ENCODE assay signal across 25 mouse cellular contexts in genomic region chr16:49958900-49959436, GRCm38 (mm10).
A peak's percentile ranks its signal among the peaks of the same experiment; 100 is the strongest.
DNase-seq lines count a peak whose midpoint lies in the region; ATAC-seq lines count a peak whose summit lies in the region.
"Had no signal": no experiment of that assay in that cellular context is flagged by ENCODE, and none has a peak within 500 bp of the region (broad histone marks: within the 10 kb centered on the region; RNA-seq: fewer than 3 reads in every experiment).

No protein-coding gene starts in this region.

- no peaks in the 10 kb centered on the region for H3K4me1 ChIP-seq in heart, embryonic 11.5 days (ENCODE audit: control insufficient read depth, insufficient read depth, low read length)
- 0 out of 2 replicates have a peak, but pooled peaks cover 3% of the 10 kb centered on the region for H3K4me1 ChIP-seq in hindbrain, embryonic 13.5 days (replicated peaks)
- H3K4me1 ChIP-seq: embryonic facial prominence, embryonic 12.5 days; embryonic facial prominence, embryonic 15.5 days; forebrain, embryonic 12.5 days; forebrain, embryonic 15.5 days; hindbrain, embryonic 12.5 days had no signal

- peak; percentile 38 for DNase-seq in A20 (ENCODE audit: low read depth, low spot score)
- no peak for DNase-seq in adrenal gland, adult 18-20 months (ENCODE audit: low spot score in 2 of 2)
- DNase-seq: adrenal gland, adult 2 months; adrenal gland, postnatal 14 days; B cell, adult 2 months; cerebellum, adult 11 months; cerebellum, adult 2 months; cerebellum, adult 9-11 months; cerebellum, postnatal 25 days; gastrocnemius, postnatal 25 days; heart, adult 18-20 months; heart, postnatal 14 days; kidney, adult 2 months had no signal

- no peak overlapping the region for H3K4me2 ChIP-seq in heart, embryonic 11.5 days
- H3K4me2 ChIP-seq in hindbrain, embryonic 13.5 days, result no peak overlapping the region
- H3K4me2 ChIP-seq: embryonic facial prominence, embryonic 12.5 days; embryonic facial prominence, embryonic 15.5 days; forebrain, embryonic 12.5 days; forebrain, embryonic 15.5 days; heart, embryonic 13.5 days; hindbrain, embryonic 12.5 days had no signal

- peak; percentile 83 for ATAC-seq in CD4-positive, CD25-positive, alpha-beta regulatory T cell, adult 4 months
- peak; percentile 62 for ATAC-seq in activated CD4-positive, CD25-positive, alpha-beta regulatory T cell, adult 4 months
- ATAC-seq in heart, embryonic 11.5 days (replicated peaks; ENCODE audit: insufficient number of reproducible peaks, low FRiP score, low TSS enrichment), result no peak
- ATAC-seq in hindbrain, embryonic 13.5 days (ENCODE audit: low FRiP score), result no peak
- ATAC-seq: forebrain, embryonic 15.5 days; hindbrain, embryonic 16.5 days; intestine, postnatal 0 days had no signal

- no peak overlapping the region for H3K27ac ChIP-seq in heart, embryonic 11.5 days (ENCODE audit: low read depth, low read length)
- no peak overlapping the region for H3K27ac ChIP-seq in hindbrain, embryonic 13.5 days
- H3K27ac ChIP-seq: embryonic facial prominence, embryonic 12.5 days; embryonic facial prominence, embryonic 15.5 days; forebrain, embryonic 12.5 days; forebrain, embryonic 15.5 days; heart, embryonic 13.5 days; hindbrain, embryonic 12.5 days had no signal

- H3K36me3 ChIP-seq in heart, embryonic 11.5 days (ENCODE audit: control insufficient read depth, insufficient read depth, low read length), result no peaks in the 10 kb centered on the region
- H3K36me3 ChIP-seq in hindbrain, embryonic 13.5 days, result no peaks in the 10 kb centered on the region
- H3K36me3 ChIP-seq: embryonic facial prominence, embryonic 12.5 days; embryonic facial prominence, embryonic 15.5 days; forebrain, embryonic 12.5 days; forebrain, embryonic 15.5 days; heart, embryonic 13.5 days; hindbrain, embryonic 12.5 days had no signal

- no peaks in the 10 kb centered on the region for H3K27me3 ChIP-seq in heart, embryonic 11.5 days (ENCODE audit: control insufficient read depth, insufficient read depth, low read length)
- no peaks in the 10 kb centered on the region for H3K27me3 ChIP-seq in hindbrain, embryonic 13.5 days
- H3K27me3 ChIP-seq: embryonic facial prominence, embryonic 12.5 days; embryonic facial prominence, embryonic 15.5 days; forebrain, embryonic 12.5 days; forebrain, embryonic 15.5 days; heart, embryonic 13.5 days; hindbrain, embryonic 12.5 days had no signal

- 89% methylated on average over 5 of the region's 5 CpGs for WGBS in heart, embryonic 11.5 days (ENCODE audit: insufficient replicate concordance)
- WGBS in hindbrain, embryonic 13.5 days, result 85% methylated on average over 5 of the region's 5 CpGs

- no peak overlapping the region for H3K9ac ChIP-seq in heart, embryonic 11.5 days (ENCODE audit: low read depth, low read length)
- H3K9ac ChIP-seq in hindbrain, embryonic 13.5 days, result no peak overlapping the region
- H3K9ac ChIP-seq: embryonic facial prominence, embryonic 12.5 days; embryonic facial prominence, embryonic 15.5 days; forebrain, embryonic 12.5 days; forebrain, embryonic 15.5 days; heart, embryonic 13.5 days; hindbrain, embryonic 12.5 days had no signal

- H3K9me3 ChIP-seq in heart, embryonic 11.5 days (replicated peaks; ENCODE audit: control insufficient read depth, low read length), result no peaks in the 10 kb centered on the region
- no peaks in the 10 kb centered on the region; the same call in 1 of the 2 replicates for H3K9me3 ChIP-seq in hindbrain, embryonic 13.5 days
- H3K9me3 ChIP-seq: embryonic facial prominence, embryonic 12.5 days; embryonic facial prominence, embryonic 15.5 days; forebrain, embryonic 12.5 days; forebrain, embryonic 15.5 days; heart, embryonic 13.5 days; hindbrain, embryonic 12.5 days had no signal

- no peak overlapping the region for H3K4me3 ChIP-seq in heart, embryonic 11.5 days (ENCODE audit: low read depth, low read length)
- no peak overlapping the region for H3K4me3 ChIP-seq in hindbrain, embryonic 13.5 days
- H3K4me3 ChIP-seq: embryonic facial prominence, embryonic 12.5 days; embryonic facial prominence, embryonic 15.5 days; forebrain, embryonic 12.5 days; forebrain, embryonic 15.5 days; heart, embryonic 13.5 days; hindbrain, embryonic 12.5 days had no signal

Comparison
In these comparisons a context has a peak if more than half of its experiments do, and no peak if none do; other contexts are left out.
1. ATAC-seq: peak in CD4-positive, CD25-positive, alpha-beta regulatory T cell, adult 4 months (single experiment) and activated CD4-positive, CD25-positive, alpha-beta regulatory T cell, adult 4 months (single experiment); none in heart, embryonic 11.5 days (single experiment) and hindbrain, embryonic 13.5 days (single experiment).